8 mouse cellular contexts compared by ENCODE assay signal in genomic region chr9:61947402-61948346, GRCm38 (mm10). TPM values are rescaled to one million over a fixed set of nuclear protein-coding genes. Genes with fewer than 3 reads are reported as not detected.
A peak's percentile ranks its signal among the peaks of the same experiment; 100 is the strongest.
DNase-seq lines count a peak whose midpoint lies in the region; ATAC-seq and TF ChIP-seq lines count a peak whose summit lies in the region.

No protein-coding gene starts in this region.

- peaks cover 11% of the 10 kb centered on the region for H3K36me3 ChIP-seq in ES-Bruce4 (ENCODE audit: control insufficient read depth, insufficient read depth, low read length, poor library complexity, severe bottlenecking)
- H3K36me3 ChIP-seq in heart, embryonic 15.5 days = no peaks in the 10 kb centered on the region
- H3K36me3 ChIP-seq in liver, embryonic 16.5 days (ENCODE audit: control insufficient read depth, insufficient read depth) = peaks cover 12% of the 10 kb centered on the region
- no peaks in the 10 kb centered on the region for H3K36me3 ChIP-seq in neural tube, embryonic 13.5 days

- H3K27me3 ChIP-seq in ES-Bruce4 (ENCODE audit: control insufficient read depth, insufficient read depth, low read length, poor library complexity, severe bottlenecking) = no peaks in the 10 kb centered on the region
- H3K27me3 ChIP-seq in heart, embryonic 15.5 days = no peaks in the 10 kb centered on the region
- no peaks in the 10 kb centered on the region; the same call in 1 of the 2 replicates for H3K27me3 ChIP-seq in liver, embryonic 16.5 days (ENCODE audit: control insufficient read depth, insufficient read depth, low read depth, low read length)
- no peaks in the 10 kb centered on the region for H3K27me3 ChIP-seq in neural tube, embryonic 13.5 days

- peak overlapping the region; percentile 98 for H3K4me2 ChIP-seq in heart, embryonic 15.5 days
- peak overlapping the region; percentile 69 for H3K4me2 ChIP-seq in liver, embryonic 16.5 days (ENCODE audit: low read depth, low read length)
- peak overlapping the region; percentile 100 for H3K4me2 ChIP-seq in neural tube, embryonic 13.5 days

- peak overlapping the region; percentile 13; the same call in 1 of the 2 replicates for H3K27ac ChIP-seq in ES-Bruce4 (ENCODE audit: insufficient read depth, low read length)
- H3K27ac ChIP-seq in heart, embryonic 15.5 days = peak overlapping the region; percentile 59; the same call in 1 of the 2 replicates
- H3K27ac ChIP-seq in liver, embryonic 16.5 days (ENCODE audit: low read length) = no peak overlapping the region
- H3K27ac ChIP-seq in neural tube, embryonic 13.5 days (replicated peaks) = peak overlapping the region; percentile 67; the same call in 1 of the 2 replicates

- peak; percentile 90 for TF ChIP-seq CTCF in ES-Bruce4 (IDR thresholded peaks at IDR 0.05; ENCODE audit: low read depth, low read length)

- H3K4me1 ChIP-seq in ES-Bruce4 (ENCODE audit: control insufficient read depth, insufficient read depth, low read length) = peaks cover 3% of the 10 kb centered on the region
- H3K4me1 ChIP-seq in heart, embryonic 15.5 days (replicated peaks) = peaks cover 17% of the 10 kb centered on the region
- peaks cover 20% of the 10 kb centered on the region for H3K4me1 ChIP-seq in liver, embryonic 16.5 days (ENCODE audit: control insufficient read depth, low read depth, low read length)
- peaks cover 21% of the 10 kb centered on the region for H3K4me1 ChIP-seq in neural tube, embryonic 13.5 days (replicated peaks)

- TF ChIP-seq POLR2A in ES-Bruce4 (IDR thresholded peaks at IDR 0.05; ENCODE audit: insufficient read depth, low read length) = no peak

- 0 out of 2 replicates have a peak, but pooled peaks have one; percentile 15 for TF ChIP-seq EP300 in ES-Bruce4 (IDR thresholded peaks at IDR 0.05; ENCODE audit: insufficient read depth, low read depth, low read length)

- peak overlapping the region; percentile 91 for H3K4me3 ChIP-seq in ES-Bruce4 (ENCODE audit: low read depth, low read length)
- H3K4me3 ChIP-seq in heart, embryonic 15.5 days = peak overlapping the region; percentile 85
- H3K4me3 ChIP-seq in liver, embryonic 16.5 days (ENCODE audit: low read depth, low read length) = peak overlapping the region; percentile 45
- peak overlapping the region; percentile 69 for H3K4me3 ChIP-seq in neural tube, embryonic 13.5 days

- peak; percentile 76 for ATAC-seq in heart, embryonic 15.5 days (replicated peaks; ENCODE audit: insufficient number of reproducible peaks, insufficient read depth, low FRiP score, low read depth)
- peak; percentile 60 for ATAC-seq in liver, embryonic 16.5 days (ENCODE audit: low read depth)
- ATAC-seq in neural tube, embryonic 13.5 days (ENCODE audit: low read depth) = peak; percentile 74

- DNase-seq in c-Kit-negative CD71-positive TER-119-positive erythroid progenitor cells, embryonic 14.5 days (ENCODE audit: low read depth, low spot score) = peak; percentile 73
- peak; percentile 58 for DNase-seq in fibroblast of lung, adult 2 months (ENCODE audit: low read depth)
- DNase-seq in kidney, postnatal 14 days = peak; percentile 85
- peak; percentile 82 for DNase-seq in testis, postnatal 10 days (ENCODE audit: low spot score)

- 6% methylated on average over 24 of the region's 24 CpGs for WGBS in heart, embryonic 15.5 days
- 7% methylated on average over 24 of the region's 24 CpGs for WGBS in liver, embryonic 16.5 days (ENCODE audit: insufficient replicate concordance)
- WGBS in neural tube, embryonic 13.5 days = 8% methylated on average over 24 of the region's 24 CpGs

- H3K9ac ChIP-seq in ES-Bruce4 (ENCODE audit: low read depth, poor library complexity, severe bottlenecking) = peak overlapping the region; percentile 62
- peak overlapping the region; percentile 22; the same call in 1 of the 2 replicates for H3K9ac ChIP-seq in heart, embryonic 15.5 days
- H3K9ac ChIP-seq in liver, embryonic 16.5 days (ENCODE audit: low read depth, low read length) = peak overlapping the region; percentile 37; the same call in 1 of the 2 replicates
- peak overlapping the region; percentile 76 for H3K9ac ChIP-seq in neural tube, embryonic 13.5 days

- no peaks in the 10 kb centered on the region for H3K9me3 ChIP-seq in ES-Bruce4 (replicated peaks; ENCODE audit: control insufficient read depth, insufficient read depth, low read length, poor library complexity, severe bottlenecking)
- H3K9me3 ChIP-seq in heart, embryonic 15.5 days (replicated peaks) = no peaks in the 10 kb centered on the region
- H3K9me3 ChIP-seq in liver, embryonic 16.5 days (replicated peaks; ENCODE audit: control insufficient read depth, low read length) = no peaks in the 10 kb centered on the region
- no peaks in the 10 kb centered on the region for H3K9me3 ChIP-seq in neural tube, embryonic 13.5 days

RNA-seq across cellular contexts. Expression of gene Kif23, which starts 1.1 kb away (rescaled TPM):
- 165 and 182 TPM in 2 replicates for polyA plus RNA-seq in ES-Bruce4 (2011; ENCODE audit: insufficient read depth, insufficient read length, low read depth, missing spikeins)
- 61.6 and 78.8 TPM in 2 replicates for polyA plus RNA-seq in heart, embryonic 15.5 days (2015; fragmentation: Nextera tagmentation; extraction: Ambion mirVana)
- 63.3 and 64.2 TPM in 2 replicates for polyA plus RNA-seq in liver, embryonic 16.5 days (2015; fragmentation: Nextera tagmentation; extraction: Ambion mirVana)
- 17.0 and 19.7 TPM in 2 replicates for polyA plus RNA-seq in neural tube, embryonic 13.5 days (2015; fragmentation: Nextera tagmentation; extraction: Ambion mirVana)

RNA-seq across cellular contexts. Expression of gene Rplp1, which starts 33.3 kb away (rescaled TPM):
- 6,021 and 6,375 TPM in 2 replicates for polyA plus RNA-seq in ES-Bruce4 (2011; ENCODE audit: insufficient read depth, insufficient read length, low read depth, missing spikeins)
- 834 and 862 TPM in 2 replicates for polyA plus RNA-seq in heart, embryonic 15.5 days (2015; fragmentation: Nextera tagmentation; extraction: Ambion mirVana)
- polyA plus RNA-seq in liver, embryonic 16.5 days (2015; fragmentation: Nextera tagmentation; extraction: Ambion mirVana) = 825 and 841 TPM in 2 replicates
- 975 and 981 TPM in 2 replicates for polyA plus RNA-seq in neural tube, embryonic 13.5 days (2015; fragmentation: Nextera tagmentation; extraction: Ambion mirVana)

Comparison
In these comparisons a context has a peak if more than half of its experiments do, and no peak if none do; other contexts are left out.
1. H3K9ac ChIP-seq: peak in every context shown above with its lines; median percentile 76 in neural tube, embryonic 13.5 days; 62 in ES-Bruce4; 37 in liver, embryonic 16.5 days; 22 in heart, embryonic 15.5 days.